ENCODE assay signal across 21 mouse cellular contexts in genomic region chr8:114124084-114124750, GRCm38 (mm10).
"Had no signal": no experiment of that assay in that cellular context is flagged by ENCODE, and none has a peak within 500 bp of the region (broad histone marks: within the 10 kb centered on the region; RNA-seq: fewer than 3 reads in every experiment).

No protein-coding gene starts in this region.

- ATAC-seq: midbrain, embryonic 13.5 days had no signal

- DNase-seq: kidney, postnatal 10 days; kidney, postnatal 36 days; layer of hippocampus, postnatal 36 days; liver, embryonic 13.5 days; lung, adult 2 months; lung, postnatal 14 days; lung, postnatal 4 days; right cerebral cortex, adult 18-20 months; right cerebral cortex, postnatal 14 days; right cerebral cortex, postnatal 4 days; thymus, adult 2 months; thymus, postnatal 14 days; thymus, postnatal 4 days had no signal

- H3K36me3 ChIP-seq: kidney, embryonic 15.5 days; liver, embryonic 13.5 days; midbrain, embryonic 10.5 days; midbrain, embryonic 13.5 days; neural tube, embryonic 12.5 days; neural tube, embryonic 15.5 days had no signal

- H3K9ac ChIP-seq: kidney, embryonic 15.5 days; liver, embryonic 13.5 days; midbrain, embryonic 13.5 days; neural tube, embryonic 12.5 days; neural tube, embryonic 15.5 days had no signal

- H3K27ac ChIP-seq: kidney, embryonic 15.5 days; left cerebral cortex, adult 2 months; liver, embryonic 13.5 days; midbrain, embryonic 10.5 days; midbrain, embryonic 13.5 days; neural tube, embryonic 12.5 days; neural tube, embryonic 15.5 days; stomach, postnatal 0 days had no signal

- H3K4me1 ChIP-seq: kidney, embryonic 15.5 days; liver, embryonic 13.5 days; midbrain, embryonic 10.5 days; midbrain, embryonic 13.5 days; neural tube, embryonic 12.5 days; neural tube, embryonic 15.5 days had no signal

- H3K4me3 ChIP-seq: kidney, embryonic 15.5 days; left cerebral cortex, adult 2 months; liver, embryonic 13.5 days; midbrain, embryonic 10.5 days; midbrain, embryonic 13.5 days; neural tube, embryonic 12.5 days; neural tube, embryonic 15.5 days had no signal

- H3K9me3 ChIP-seq: kidney, embryonic 15.5 days; liver, embryonic 13.5 days; midbrain, embryonic 10.5 days; midbrain, embryonic 13.5 days; neural tube, embryonic 12.5 days; neural tube, embryonic 15.5 days had no signal

- H3K27me3 ChIP-seq: kidney, embryonic 15.5 days; liver, embryonic 13.5 days; megakaryocyte, embryonic 14.5 days; midbrain, embryonic 13.5 days; neural tube, embryonic 12.5 days; neural tube, embryonic 15.5 days had no signal

- H3K4me2 ChIP-seq: kidney, embryonic 15.5 days; liver, embryonic 13.5 days; midbrain, embryonic 13.5 days; neural tube, embryonic 12.5 days; neural tube, embryonic 15.5 days had no signal
